Mouse (Mus musculus): ENCODE measurements at regions not wholly inside any gene's neighbourhood (a gene's known extent, or its start where the extent isn't known, plus 50 kb on each side); places are given as distances from the start of the nearest gene placed in this dataset.

GRCm38 (mm10) chr2:123409075-123409474 lies 644.0 kb downstream of the Sqor start:
- TF ChIP-seq CTCF (IDR thresholded peaks at IDR 0.05; ENCODE audit: borderline replicate concordance, control insufficient read depth, extremely low read depth, insufficient read depth, low read length, poor library complexity) (no peak), POLR2A (IDR thresholded peaks at IDR 0.05; ENCODE audit: control insufficient read depth, extremely low read depth, insufficient read depth, low read length, poor library complexity) (no peak)
